9 mouse cellular contexts compared by ENCODE assay signal in the genomic region with DNA sequence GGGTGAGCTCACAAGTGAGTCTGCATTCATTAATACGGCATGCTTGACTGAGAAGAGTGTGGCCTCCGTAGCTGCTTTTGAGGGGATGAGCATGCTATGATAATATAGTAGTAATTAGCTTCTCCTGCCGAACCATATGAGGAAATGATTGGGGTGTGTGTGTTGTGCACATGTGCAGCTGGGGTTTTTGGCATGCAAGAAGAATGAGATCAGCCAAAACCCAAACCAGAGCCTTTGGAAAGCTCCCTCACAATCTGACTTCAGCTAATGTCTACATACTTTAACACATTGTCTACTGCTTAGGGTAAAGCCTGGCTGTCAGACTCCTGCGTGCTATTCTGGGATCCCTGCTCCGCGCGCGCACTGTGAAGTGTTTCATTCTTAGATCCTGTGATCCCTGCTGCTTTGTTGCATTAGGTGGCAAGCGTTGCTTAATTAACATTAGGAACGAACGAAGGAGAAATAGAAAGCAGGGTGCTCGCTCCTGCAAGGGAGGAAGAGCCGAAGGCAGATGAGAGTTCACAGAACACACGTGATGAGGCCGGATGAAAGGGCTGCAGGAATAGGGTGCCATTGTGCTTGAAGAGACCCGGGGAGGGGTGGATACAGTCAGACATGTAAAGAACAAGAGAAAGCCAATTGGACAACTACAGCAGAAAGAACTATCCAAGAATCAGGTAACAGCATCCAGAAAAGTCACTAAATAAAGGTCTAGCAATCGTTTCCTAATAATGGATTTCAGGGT.
DNase-seq lines count a peak whose midpoint lies in the region; ATAC-seq lines count a peak whose summit lies in the region.
"Had no signal": no experiment of that assay in that cellular context is flagged by ENCODE, and none has a peak within 500 bp of the region (broad histone marks: within the 10 kb centered on the region; RNA-seq: fewer than 3 reads in every experiment).

No protein-coding gene starts in this region.

- intact Hi-C loops in heart, postnatal 36 days (cut with DNase I) = no loop called here

- H3K27me3 ChIP-seq in heart, embryonic 11.5 days (ENCODE audit: control insufficient read depth, insufficient read depth, low read length) = no peaks in the 10 kb centered on the region
- no peaks in the 10 kb centered on the region for H3K27me3 ChIP-seq in midbrain, embryonic 10.5 days (ENCODE audit: low read depth, poor library complexity, severe bottlenecking)
- H3K27me3 ChIP-seq: limb, embryonic 12.5 days had no signal

- peak overlapping the region; percentile 55 for H3K4me2 ChIP-seq in heart, embryonic 11.5 days
- H3K4me2 ChIP-seq: limb, embryonic 12.5 days had no signal

- H3K9me3 ChIP-seq in heart, embryonic 11.5 days (replicated peaks; ENCODE audit: control insufficient read depth, low read length) = no peaks in the 10 kb centered on the region
- no peaks in the 10 kb centered on the region for H3K9me3 ChIP-seq in midbrain, embryonic 10.5 days (replicated peaks)
- H3K9me3 ChIP-seq: limb, embryonic 12.5 days had no signal

- DNase-seq in heart, adult 11 months = peak; percentile 81
- DNase-seq in heart, postnatal 36 days = no peak
- peak; percentile 73 for DNase-seq in Muller cell, postnatal 12 days (ENCODE audit: inconsistent ontology term)
- no peak for DNase-seq in midbrain, embryonic 10.5 days (ENCODE audit: low spot score)
- no peak for DNase-seq in adrenal gland, postnatal 36 days
- no peak for DNase-seq in ovary, postnatal 10 days (ENCODE audit: low spot score)
- DNase-seq in adrenal gland, postnatal 10 days = no peak

- H3K9ac ChIP-seq in heart, embryonic 11.5 days (ENCODE audit: low read depth, low read length) = peak overlapping the region; percentile 60
- H3K9ac ChIP-seq: limb, embryonic 12.5 days had no signal

- no peak for ATAC-seq in heart, embryonic 11.5 days (replicated peaks; ENCODE audit: insufficient number of reproducible peaks, low FRiP score, low TSS enrichment)

- H3K4me1 ChIP-seq in heart, embryonic 11.5 days (ENCODE audit: control insufficient read depth, insufficient read depth, low read length) = peaks cover 28% of the 10 kb centered on the region
- H3K4me1 ChIP-seq in midbrain, embryonic 10.5 days = peaks cover 45% of the 10 kb centered on the region

- 49% methylated on average over 17 of the region's 17 CpGs for WGBS in heart, embryonic 11.5 days (ENCODE audit: insufficient replicate concordance)
- WGBS in midbrain, embryonic 10.5 days = 72% methylated on average over 17 of the region's 17 CpGs

- H3K4me3 ChIP-seq in heart, embryonic 11.5 days (ENCODE audit: low read depth, low read length) = no peak overlapping the region
- H3K4me3 ChIP-seq in midbrain, embryonic 10.5 days = no peak overlapping the region
- H3K4me3 ChIP-seq: limb, embryonic 12.5 days had no signal

- no peaks in the 10 kb centered on the region for H3K36me3 ChIP-seq in heart, embryonic 11.5 days (ENCODE audit: control insufficient read depth, insufficient read depth, low read length)
- no peaks in the 10 kb centered on the region for H3K36me3 ChIP-seq in midbrain, embryonic 10.5 days
- H3K36me3 ChIP-seq: limb, embryonic 12.5 days had no signal

- peak overlapping the region; percentile 82 for H3K27ac ChIP-seq in heart, embryonic 11.5 days (ENCODE audit: low read depth, low read length)
- peak overlapping the region; percentile 75 for H3K27ac ChIP-seq in midbrain, embryonic 10.5 days (replicated peaks)

Comparison
In these comparisons a context has a peak if more than half of its experiments do, and no peak if none do; other contexts are left out.
1. DNase-seq: peak in heart, adult 11 months (single experiment) and Muller cell, postnatal 12 days (single experiment); none in heart, postnatal 36 days (0 of 2), midbrain, embryonic 10.5 days (single experiment), adrenal gland, postnatal 36 days (0 of 2), ovary, postnatal 10 days (single experiment) and adrenal gland, postnatal 10 days (single experiment).